Mouse (Mus musculus) mouse trophoblast stem cell (cell line): ENCODE measurements around the gene Ppt1.
"Not testable (repeated sequence)": the region's sequence is repeated elsewhere in the genome, so short reads cannot be mapped to it uniquely, and the experiment has no call there.

Experiments used
- in situ Hi-C, 2 experiments: fragments of 300-500 bp; cut with MseI, MboI; formaldehyde crosslinking; loops; 2 replicates in 1 of 2; 3 replicates in 1 of 2; pipeline ENCODE4 v1.15.1; 2025

Gene Ppt1

GRCm38 (mm10) chr4:122835530-122836402 is at the start of gene Ppt1:
TSS of gene Ppt1 (plus strand) at chr4:122836242.
- in situ Hi-C loops, result no loop called here

- in situ Hi-C loops, result no loop called here
Observed at GRCm38 (mm10) chr4:122789335-122790089, 46.5 kb upstream of the Ppt1 start.

GRCm38 (mm10) chr4:122808108-122808507 is 27.9 kb upstream of the Ppt1 start:
- in situ Hi-C loops, result loop anchor here in 1 of 2 experiments (5.0 kb wide), 1 partner anchor 49 kb away; no protein-coding TSS in a partner anchor

GRCm38 (mm10) chr4:122811180-122811579 is 24.9 kb upstream of the Ppt1 start:
- in situ Hi-C loops, result no loop called here

- in situ Hi-C loops, result no loop called here
Observed at GRCm38 (mm10) chr4:122811824-122812223, 24.2 kb upstream of the Ppt1 start.

GRCm38 (mm10) chr4:122816202-122816601 is 19.8 kb upstream of the Ppt1 start:
- in situ Hi-C loops, result no loop called here

GRCm38 (mm10) chr4:122820941-122821340 is 15.1 kb upstream of the Ppt1 start:
- in situ Hi-C loops, result not testable (repeated sequence)

- in situ Hi-C loops, result no loop called here
Observed at GRCm38 (mm10) chr4:122827651-122828050, 8.4 kb upstream of the Ppt1 start.

GRCm38 (mm10) chr4:122829339-122829738 is 6.7 kb upstream of the Ppt1 start:
- in situ Hi-C loops, result no loop called here

GRCm38 (mm10) chr4:122831888-122832287 is 4.2 kb upstream of the Ppt1 start:
- in situ Hi-C loops, result no loop called here

- in situ Hi-C loops, result no loop called here
Observed at GRCm38 (mm10) chr4:122836403-122836775, 347 bp downstream of the Ppt1 start.

GRCm38 (mm10) chr4:122837180-122837730 is 1.2 kb downstream of the Ppt1 start:
- in situ Hi-C loops, result no loop called here

GRCm38 (mm10) chr4:122837994-122838393 is 2.0 kb downstream of the Ppt1 start:
- in situ Hi-C loops, result no loop called here

- in situ Hi-C loops, result no loop called here
Observed at GRCm38 (mm10) chr4:122838416-122838815, 2.4 kb downstream of the Ppt1 start.

GRCm38 (mm10) chr4:122848150-122848621 is 12.1 kb downstream of the Ppt1 start:
- in situ Hi-C loops, result no loop called here

GRCm38 (mm10) chr4:122851535-122851934 is 15.5 kb downstream of the Ppt1 start:
- in situ Hi-C loops, result no loop called here

- in situ Hi-C loops, result no loop called here
Observed at GRCm38 (mm10) chr4:122853691-122854090, 17.6 kb downstream of the Ppt1 start.

- in situ Hi-C loops, result loop anchor here in 1 of 2 experiments (5.0 kb wide), 1 partner anchor 47 kb away; no protein-coding TSS in a partner anchor
Observed at GRCm38 (mm10) chr4:122854770-122855169, 18.7 kb downstream of the Ppt1 start.

GRCm38 (mm10) chr4:122857909-122858308 is 21.9 kb downstream of the Ppt1 start:
- in situ Hi-C loops, result loop anchor here in 1 of 2 experiments (5.0 kb wide), 1 partner anchor 51 kb away; no protein-coding TSS in a partner anchor

GRCm38 (mm10) chr4:122859096-122859674 is 23.1 kb downstream of the Ppt1 start:
- in situ Hi-C loops, result loop anchor here in 1 of 2 experiments (5.0 kb wide), 1 partner anchor 52 kb away; no protein-coding TSS in a partner anchor

GRCm38 (mm10) chr4:122861836-122862235 is 25.8 kb downstream of the Ppt1 start:
- in situ Hi-C loops, result no loop called here

GRCm38 (mm10) chr4:122868041-122868440 is 32.0 kb downstream of the Ppt1 start:
- in situ Hi-C loops, result no loop called here
